Mouse (Mus musculus): ENCODE data around the gene Palm3.

The Palm3 gene

DNA sequence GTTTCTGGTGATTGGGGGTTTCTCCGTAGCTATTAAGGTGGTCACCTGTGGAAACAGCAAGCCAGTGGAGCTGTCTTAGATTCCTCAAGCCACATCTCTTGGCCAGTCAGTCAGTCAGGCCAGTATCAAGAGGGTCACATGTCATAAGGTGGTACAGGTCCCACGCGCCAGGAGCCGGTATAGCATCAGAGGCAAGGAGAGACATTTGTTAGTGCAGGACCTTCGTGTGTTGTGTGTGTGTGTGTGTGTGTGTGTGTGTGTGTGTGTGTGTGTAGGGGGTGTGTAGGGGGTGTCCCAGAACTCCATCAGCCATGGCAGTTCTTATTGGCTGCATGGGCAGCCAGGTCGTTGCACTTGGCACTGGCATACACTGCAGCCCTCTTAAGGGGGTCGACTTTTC, 46.6 kb downstream of the Palm3 start:
- DNase-seq = no peak

DNA sequence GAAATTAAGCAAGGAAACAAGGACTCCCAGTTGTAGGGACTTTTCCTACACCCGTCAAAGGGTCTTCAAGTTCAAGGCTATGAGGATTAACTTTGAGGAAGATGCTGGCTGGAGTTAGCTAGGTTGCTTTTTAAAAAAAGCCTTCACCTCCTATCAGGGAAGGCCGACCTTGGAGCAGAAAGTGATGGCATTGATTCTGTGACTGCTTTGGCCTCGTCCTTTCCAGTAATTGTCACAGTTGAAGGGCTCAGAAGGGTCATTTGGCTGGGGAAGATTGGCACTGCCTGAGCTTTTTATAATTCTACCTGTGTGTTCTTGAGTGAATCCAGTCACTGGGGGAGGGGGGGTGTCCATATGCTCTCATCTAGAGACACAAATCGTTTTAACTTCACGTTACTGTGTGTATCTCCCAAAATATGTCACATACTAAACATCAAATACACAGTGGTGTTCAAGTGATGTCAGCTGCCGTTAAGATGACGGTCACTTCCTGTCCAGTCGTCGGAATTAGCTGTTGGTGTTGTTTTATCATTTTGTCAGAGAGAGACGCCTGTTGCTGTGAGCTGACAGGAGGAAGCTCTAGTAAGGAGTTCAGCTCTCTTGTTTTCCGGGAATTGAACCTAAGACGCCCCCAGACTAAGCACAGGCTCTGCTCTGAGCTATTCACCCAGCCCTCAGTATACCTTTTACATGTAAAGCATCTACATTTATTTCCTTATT, 47.2 kb downstream of the Palm3 start:
- DNase-seq = no peak

DNA sequence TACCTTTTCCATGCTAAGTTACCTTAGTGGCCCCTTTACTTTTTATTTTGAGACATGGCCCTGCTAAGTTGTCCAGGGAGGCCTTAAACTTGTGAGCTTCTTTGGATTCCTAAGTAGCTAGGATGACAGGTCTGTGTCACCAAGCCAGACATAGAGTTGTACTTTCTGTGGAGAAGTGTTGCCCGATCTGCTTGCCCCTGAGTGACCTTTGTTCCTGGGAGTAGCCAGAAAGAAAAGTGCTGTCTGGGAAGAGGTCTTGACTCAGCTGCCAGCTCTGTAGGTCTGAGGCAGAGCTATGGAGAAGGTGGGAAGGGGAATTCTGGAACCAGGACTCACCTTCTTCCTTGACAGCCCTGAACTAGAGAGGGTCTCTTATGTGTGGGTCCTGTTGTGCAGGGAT, 47.9 kb downstream of the Palm3 start:
- DNase-seq = no peak

DNA sequence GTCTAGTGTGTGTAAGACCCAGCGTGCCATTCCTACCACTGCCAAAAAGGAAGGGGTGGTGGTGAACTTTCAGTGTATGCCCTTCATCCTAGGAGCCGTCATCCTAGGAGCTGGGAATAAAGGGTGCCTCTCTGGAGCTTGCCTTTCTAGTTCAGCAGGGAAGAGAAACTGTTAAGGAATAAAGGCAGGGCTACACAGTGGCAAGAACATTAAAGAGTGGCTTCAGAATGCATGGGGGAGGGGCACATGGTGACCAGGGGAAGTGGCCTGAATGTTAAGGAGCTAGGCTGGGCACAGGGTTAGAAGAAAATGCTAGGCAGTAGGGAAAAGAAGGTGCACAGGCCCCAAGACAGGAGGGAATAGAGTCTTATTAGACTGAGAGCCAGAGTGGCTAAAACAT, 48.5 kb downstream of the Palm3 start:
- peak; percentile 25 to 39 for DNase-seq

DNA sequence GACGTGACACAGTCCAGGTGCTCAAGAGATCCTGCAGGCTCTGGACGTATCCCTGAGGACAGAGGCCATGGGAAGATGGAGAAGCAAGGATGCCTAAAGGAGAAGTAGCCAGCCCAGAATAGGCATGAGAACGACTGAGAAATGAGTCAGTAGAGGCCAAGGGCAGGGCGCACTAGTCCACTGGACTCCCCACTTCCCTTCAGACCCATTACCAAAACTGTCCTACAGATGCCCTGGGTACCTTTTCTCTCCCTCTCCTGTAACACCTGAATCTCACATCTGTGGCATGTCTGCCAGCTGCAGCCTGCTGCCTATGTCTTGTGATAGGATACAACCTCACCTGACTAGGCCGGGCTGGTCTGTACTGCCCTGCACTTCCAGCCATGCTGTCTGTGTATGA, 49.0 kb downstream of the Palm3 start:
- DNase-seq = no peak

DNA sequence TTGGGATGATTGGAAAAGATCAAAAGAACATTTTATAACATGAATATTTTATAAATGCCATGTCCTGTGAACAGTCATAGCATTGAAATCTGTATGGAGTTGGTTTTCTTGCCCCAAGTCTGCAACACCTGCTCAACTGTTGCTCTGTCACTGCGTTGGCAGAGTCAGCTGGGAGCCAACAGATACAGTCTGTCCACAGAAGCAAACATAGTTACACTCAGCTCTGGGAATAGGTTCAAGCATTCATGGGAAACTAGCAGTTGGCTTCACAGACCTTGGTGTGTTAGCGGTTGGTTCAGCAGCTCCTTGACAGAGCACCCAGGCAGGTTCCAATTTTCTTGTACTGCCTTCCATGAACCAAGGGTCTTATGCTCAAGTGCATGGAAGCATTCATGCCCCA, 49.4 kb downstream of the Palm3 start:
- no peak for DNase-seq

DNA sequence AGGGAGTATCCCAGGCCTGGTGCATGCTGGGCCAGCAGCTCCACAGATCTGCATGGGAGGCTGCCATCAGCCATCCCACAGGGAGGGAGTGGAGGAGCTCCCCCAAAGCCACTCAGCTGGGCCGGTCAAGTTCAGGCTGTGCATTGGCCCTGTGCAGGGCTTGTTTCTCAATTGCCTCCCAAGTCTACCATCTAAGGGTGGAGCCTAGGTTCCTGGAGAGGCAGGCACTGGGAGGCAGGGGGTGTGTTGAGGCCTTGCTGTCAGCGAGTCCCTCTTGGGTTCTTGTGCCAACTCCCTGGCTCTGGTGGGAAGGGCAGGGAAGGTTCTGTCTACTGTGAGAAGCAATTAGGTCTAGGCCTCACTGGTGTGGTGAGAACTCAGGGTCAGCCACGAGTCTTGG, 50.6 kb downstream of the Palm3 start:
- peak; percentile 21 to 29 for DNase-seq

DNA sequence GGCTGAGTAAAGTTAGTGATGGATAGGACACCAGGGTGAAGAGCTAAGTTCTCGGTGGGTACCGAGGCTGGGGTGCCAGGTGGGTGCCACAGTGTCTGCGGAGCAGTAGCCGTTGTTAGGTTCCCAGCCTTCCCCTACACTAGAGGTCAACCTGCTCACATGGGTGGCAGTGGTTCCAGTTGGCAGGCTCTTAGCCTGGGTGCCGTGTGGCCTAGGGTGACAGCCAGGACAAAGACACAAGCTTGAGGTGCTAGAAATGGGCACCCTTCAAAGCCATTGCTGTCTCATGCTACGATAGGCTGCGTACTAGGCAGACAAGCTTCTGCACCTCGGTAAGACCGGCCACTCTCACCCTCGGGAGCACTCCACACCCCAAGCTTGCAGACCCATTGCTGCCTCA, 51.0 kb downstream of the Palm3 start:
- DNase-seq = no peak

DNA sequence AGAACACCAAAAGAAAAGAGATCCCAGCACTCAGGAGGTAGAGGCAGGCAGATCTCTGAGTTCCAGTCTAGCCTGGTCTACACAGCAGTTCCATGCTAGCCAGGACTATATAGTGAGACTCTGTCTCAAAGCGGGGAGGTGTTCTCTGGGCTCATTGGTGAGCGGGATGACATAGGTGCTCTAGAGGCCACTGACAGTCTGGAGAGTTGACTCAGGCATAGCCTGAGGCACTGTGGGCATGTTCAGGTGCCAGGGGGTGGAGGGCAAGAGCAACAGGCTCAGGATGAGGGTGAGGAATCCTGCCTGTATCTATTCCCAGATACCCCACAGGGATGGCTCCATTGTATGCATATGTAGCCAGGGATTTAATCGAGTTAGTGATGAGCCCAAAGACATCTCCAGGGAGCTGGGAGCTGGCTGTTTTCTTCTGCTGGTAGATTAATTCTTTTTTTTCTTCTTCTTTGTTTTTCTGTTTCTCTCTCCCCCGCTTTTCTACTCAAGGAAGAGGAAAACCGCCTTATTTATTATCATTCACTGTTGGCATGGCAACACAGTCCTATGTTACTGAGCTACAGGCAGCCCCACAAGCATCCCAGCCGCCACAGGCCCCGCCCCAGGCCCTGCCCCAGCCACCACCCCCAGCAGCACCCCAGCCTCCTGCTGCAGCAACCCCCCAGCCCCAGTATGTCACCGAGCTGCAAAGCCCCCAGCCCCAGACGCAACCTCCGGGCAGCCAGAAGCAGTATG, 52.1 kb downstream of the Palm3 start:
- DNase-seq = no peak

DNA sequence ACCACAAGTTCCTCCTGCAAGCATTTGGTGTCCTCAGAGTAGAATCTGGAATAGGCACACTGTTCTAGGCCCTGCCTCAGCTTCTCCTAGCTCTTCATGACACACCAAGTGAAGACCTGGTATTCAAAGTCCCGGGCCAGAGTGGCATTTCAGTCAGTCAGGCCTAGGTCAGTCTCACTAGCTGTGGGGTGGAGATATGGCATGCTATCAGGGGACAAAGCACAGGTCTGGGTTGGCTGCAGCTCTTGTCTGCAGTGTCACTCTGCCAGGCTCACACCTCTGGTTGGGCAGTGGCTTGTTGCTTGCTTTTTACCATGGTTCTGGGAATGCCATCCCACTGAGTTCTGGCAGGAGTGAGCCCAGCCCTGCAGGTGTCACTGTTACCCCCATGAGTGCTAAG, 55.1 kb downstream of the Palm3 start:
- DNase-seq = no peak

DNA sequence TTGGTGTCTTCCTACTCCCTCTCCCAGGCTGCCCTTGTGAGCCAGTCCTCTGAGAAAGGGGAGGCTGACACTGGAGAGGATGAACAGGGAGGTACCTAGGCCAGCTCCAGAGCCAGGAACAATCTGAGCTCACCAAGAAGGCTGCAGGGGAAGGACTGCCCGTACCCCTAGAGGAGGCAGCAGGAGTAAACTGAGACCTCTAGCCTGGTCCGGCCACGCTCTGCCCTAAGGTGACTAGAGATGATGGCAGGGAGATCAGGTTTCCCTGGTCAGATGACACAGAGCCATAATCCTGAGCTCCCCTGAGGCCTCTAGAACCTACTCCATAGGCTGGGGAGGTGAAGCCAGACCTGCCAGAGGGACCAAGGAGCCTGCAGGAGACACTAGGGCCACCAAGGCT, 55.6 kb downstream of the Palm3 start:
- DNase-seq = no peak

DNA sequence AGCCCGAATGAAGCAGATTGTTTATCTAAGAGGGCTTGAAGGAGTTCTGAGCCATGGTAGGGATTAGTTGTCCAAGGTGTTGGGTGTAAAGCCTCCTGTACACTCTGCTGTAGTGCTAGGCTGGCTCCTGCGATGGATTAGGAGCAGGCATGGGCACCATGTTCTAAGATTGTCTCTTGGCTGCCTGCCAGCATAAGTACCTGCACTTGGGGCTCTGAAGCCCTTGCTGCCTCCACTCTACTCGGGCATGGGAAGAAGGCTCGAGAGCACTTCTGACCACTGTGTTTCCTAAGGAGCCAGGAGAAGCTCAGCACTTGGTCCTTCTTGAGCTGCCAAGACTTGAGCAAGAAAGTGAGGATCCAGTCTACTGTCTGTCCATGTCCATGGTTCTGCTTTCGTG, 57.9 kb downstream of the Palm3 start:
- peak; percentile 56 to 68 for DNase-seq

All from lung, adult 18-20 months (tissue).